Mouse (Mus musculus) myocyte (in vitro differentiated cells): Measurements from ENCODE around the gene Abca7. TPM values are rescaled to one million over a fixed set of nuclear protein-coding genes. Genes with fewer than 3 reads are reported as not detected.
A peak's percentile ranks its signal among the peaks of the same experiment; 100 is the strongest.

ENCODE experiments used
- H3K27me3 ChIP-seq: one replicate; pipeline ENCODE4 v1.6.1; 2011; ENCODE audit not compliant: control insufficient read depth, insufficient read depth, insufficient read length
- H3K36me3 ChIP-seq: one replicate; pipeline ENCODE4 v1.6.1; 2011; ENCODE audit not compliant: control insufficient read depth, insufficient read depth
- H3K4me2 ChIP-seq: one replicate; pipeline ENCODE4 v1.6.1; 2011; ENCODE audit warnings: low read depth, control low read depth
- H3K4me3 ChIP-seq: one replicate; pipeline ENCODE4 v1.5.1; 2011; ENCODE audit warnings: mild to moderate bottlenecking, control low read depth, moderate library complexity
- H3K79me2 ChIP-seq: one replicate; pipeline ENCODE4 v1.6.1; 2011; ENCODE audit not compliant: control insufficient read depth, insufficient read depth
- H3ac ChIP-seq: one replicate; pipeline ENCODE4 v1.6.1; 2011; ENCODE audit not compliant: control insufficient read depth, insufficient read length
- CEBPB ChIP-seq: IDR thresholded peaks from 2 replicates; pipeline ENCODE4 v1.6.1; 2011; ENCODE audit warnings: mild to moderate bottlenecking, moderate library complexity; ENCODE audit not compliant: poor library complexity, insufficient read depth, severe bottlenecking
- E2F4 ChIP-seq: IDR thresholded peaks from one replicate; pipeline ENCODE4 v1.6.1; 2011; ENCODE audit warnings: mild to moderate bottlenecking, control low read depth, moderate library complexity; ENCODE audit not compliant: insufficient read depth
- MAX ChIP-seq: IDR thresholded peaks from one replicate; pipeline ENCODE4 v1.6.1; 2011; ENCODE audit warnings: low read depth, mild to moderate bottlenecking, control low read depth
- MYOD1 ChIP-seq, 3 experiments: IDR thresholded peaks; one replicate each; pipeline ENCODE4 v1.6.1; 2011; ENCODE audit warnings: control low read depth in 2 of 3, low read depth in 2 of 3, mild to moderate bottlenecking in 2 of 3, moderate library complexity in 1 of 3; ENCODE audit not compliant: insufficient read length in 2 of 3, control insufficient read depth in 1 of 3
- MYOG ChIP-seq, 3 experiments: IDR thresholded peaks; one replicate each; pipeline ENCODE4 v1.6.1; 2011; ENCODE audit warnings: control low read depth in 2 of 3, low read depth in 2 of 3, mild to moderate bottlenecking in 2 of 3; ENCODE audit not compliant: insufficient read length in 2 of 3, control insufficient read depth in 1 of 3, insufficient read depth in 1 of 3
- POLR2A ChIP-seq: IDR thresholded peaks from one replicate; pipeline ENCODE4 v1.6.1; 2011; ENCODE audit warnings: low read depth, mild to moderate bottlenecking, control low read depth, moderate library complexity; ENCODE audit not compliant: insufficient read length
- POLR2AphosphoS2 ChIP-seq: IDR thresholded peaks from one replicate; pipeline ENCODE4 v1.6.1; 2011; ENCODE audit warnings: low read depth, control low read depth; ENCODE audit not compliant: insufficient read length
- REST ChIP-seq: IDR thresholded peaks from one replicate; pipeline ENCODE4 v1.6.1; 2011; ENCODE audit warnings: mild to moderate bottlenecking, control low read depth, moderate library complexity; ENCODE audit not compliant: insufficient read depth, insufficient read length
- SRF ChIP-seq: IDR thresholded peaks from one replicate; pipeline ENCODE4 v1.6.1; 2011; ENCODE audit warnings: low read depth; ENCODE audit not compliant: control insufficient read depth, insufficient read length
- TCF12 ChIP-seq: IDR thresholded peaks from one replicate; pipeline ENCODE4 v1.6.1; 2011; ENCODE audit warnings: mild to moderate bottlenecking, control low read depth; ENCODE audit not compliant: poor library complexity, insufficient read depth, severe bottlenecking
- TCF3 ChIP-seq: IDR thresholded peaks from one replicate; pipeline ENCODE4 v1.6.1; 2011; ENCODE audit warnings: low read depth, control low read depth; ENCODE audit not compliant: insufficient read length
- USF1 ChIP-seq: IDR thresholded peaks from one replicate; pipeline ENCODE4 v1.6.1; 2011; ENCODE audit warnings: low read depth, mild to moderate bottlenecking, control low read depth, moderate library complexity
- polyA plus RNA-seq: library from polyadenylated mRNA; unstranded; fragments of >200 nt; fragmentation: generic; extraction: Trizol; gene quantifications from one replicate; pipeline ENCODE4 v1.2.1, GENCODE M21; 2012; ENCODE audit warnings: missing spikeins

Gene Abca7
- polyA plus RNA-seq, 1 experiment: 15.6 TPM

GRCm38 (mm10) chr10:80030191-80030590 is 33.9 kb downstream of the Abca7 start:
- Histone ChIP-seq H3K79me2 (no peaks in the 10 kb centered on the region), H3K27me3 (no peaks in the 10 kb centered on the region), H3K36me3 (no peaks in the 10 kb centered on the region), H3K4me2 (no peak overlapping the region), H3ac (no peak overlapping the region), H3K4me3 (no peak overlapping the region)
- no peak for TF ChIP-seq CEBPB
- TF ChIP-seq POLR2A: no peak
- no peak for TF ChIP-seq MYOG (IDR thresholded peaks at IDR 0.05; ENCODE audit: control insufficient read depth in 1 of 3, insufficient read depth in 1 of 3, insufficient read length in 2 of 3, low read depth in 2 of 3)
- TF ChIP-seq TCF12: no peak
- no peak for TF ChIP-seq E2F4
- TF ChIP-seq TCF3: no peak
- no peak for TF ChIP-seq REST
- TF ChIP-seq MYOD1 (IDR thresholded peaks at IDR 0.05; ENCODE audit: control insufficient read depth in 1 of 3, insufficient read length in 2 of 3, low read depth in 2 of 3): no peak
- TF ChIP-seq MAX: no peak
- TF ChIP-seq USF1: no peak
- TF ChIP-seq SRF: no peak
- no peak for TF ChIP-seq POLR2AphosphoS2

DNA sequence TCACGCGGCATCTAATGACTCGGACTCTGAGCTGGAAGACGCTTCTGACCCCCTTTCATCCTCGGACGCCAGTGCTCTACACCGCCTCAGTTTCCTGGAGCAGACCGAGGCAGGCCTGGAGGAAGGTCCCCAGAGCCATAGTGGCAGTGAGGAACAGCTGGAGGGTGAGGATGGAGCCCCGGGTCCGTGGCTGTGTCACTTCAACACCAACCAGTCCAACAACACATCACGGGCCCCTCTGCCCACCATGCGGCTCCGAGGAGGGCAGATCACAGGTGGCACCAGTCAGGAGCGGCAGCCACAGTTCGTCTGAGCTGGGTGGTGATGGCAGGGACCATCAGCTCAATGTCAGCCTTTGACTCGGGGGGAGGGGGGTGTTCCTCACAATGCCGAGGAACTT is 34.4 kb downstream of the Abca7 start:
- H3K79me2 ChIP-seq: no peaks in the 10 kb centered on the region
- H3K36me3 ChIP-seq: no peaks in the 10 kb centered on the region
- H3K4me3 ChIP-seq: no peak overlapping the region
- H3K27me3 ChIP-seq: no peaks in the 10 kb centered on the region
- no peak overlapping the region for H3K4me2 ChIP-seq
- no peak overlapping the region for H3ac ChIP-seq
- no peak for TF ChIP-seq TCF3
- no peak for TF ChIP-seq TCF12
- TF ChIP-seq MAX: no peak
- no peak for TF ChIP-seq CEBPB
- no peak for TF ChIP-seq POLR2A
- TF ChIP-seq MYOG (IDR thresholded peaks at IDR 0.05; ENCODE audit: control insufficient read depth in 1 of 3, insufficient read depth in 1 of 3, insufficient read length in 2 of 3, low read depth in 2 of 3): no peak
- no peak for TF ChIP-seq POLR2AphosphoS2
- no peak for TF ChIP-seq SRF
- no peak for TF ChIP-seq MYOD1 (IDR thresholded peaks at IDR 0.05; ENCODE audit: control insufficient read depth in 1 of 3, insufficient read length in 2 of 3, low read depth in 2 of 3)
- no peak for TF ChIP-seq USF1
- no peak for TF ChIP-seq E2F4
- no peak for TF ChIP-seq REST

- peak; percentile 46 for TF ChIP-seq POLR2AphosphoS2
- no peak for TF ChIP-seq E2F4
- no peak for TF ChIP-seq TCF3
- TF ChIP-seq POLR2A: no peak
- peaks cover 4% of the 10 kb centered on the region for H3K79me2 ChIP-seq
- H3K36me3 ChIP-seq: no peaks in the 10 kb centered on the region
- no peak overlapping the region for H3ac ChIP-seq
- no peaks in the 10 kb centered on the region for H3K27me3 ChIP-seq
- H3K4me2 ChIP-seq: peak overlapping the region; percentile 75
- H3K4me3 ChIP-seq: no peak overlapping the region
Measured at GRCm38 (mm10) chr10:80032799-80033480, 36.6 kb downstream of the Abca7 start.

DNA sequence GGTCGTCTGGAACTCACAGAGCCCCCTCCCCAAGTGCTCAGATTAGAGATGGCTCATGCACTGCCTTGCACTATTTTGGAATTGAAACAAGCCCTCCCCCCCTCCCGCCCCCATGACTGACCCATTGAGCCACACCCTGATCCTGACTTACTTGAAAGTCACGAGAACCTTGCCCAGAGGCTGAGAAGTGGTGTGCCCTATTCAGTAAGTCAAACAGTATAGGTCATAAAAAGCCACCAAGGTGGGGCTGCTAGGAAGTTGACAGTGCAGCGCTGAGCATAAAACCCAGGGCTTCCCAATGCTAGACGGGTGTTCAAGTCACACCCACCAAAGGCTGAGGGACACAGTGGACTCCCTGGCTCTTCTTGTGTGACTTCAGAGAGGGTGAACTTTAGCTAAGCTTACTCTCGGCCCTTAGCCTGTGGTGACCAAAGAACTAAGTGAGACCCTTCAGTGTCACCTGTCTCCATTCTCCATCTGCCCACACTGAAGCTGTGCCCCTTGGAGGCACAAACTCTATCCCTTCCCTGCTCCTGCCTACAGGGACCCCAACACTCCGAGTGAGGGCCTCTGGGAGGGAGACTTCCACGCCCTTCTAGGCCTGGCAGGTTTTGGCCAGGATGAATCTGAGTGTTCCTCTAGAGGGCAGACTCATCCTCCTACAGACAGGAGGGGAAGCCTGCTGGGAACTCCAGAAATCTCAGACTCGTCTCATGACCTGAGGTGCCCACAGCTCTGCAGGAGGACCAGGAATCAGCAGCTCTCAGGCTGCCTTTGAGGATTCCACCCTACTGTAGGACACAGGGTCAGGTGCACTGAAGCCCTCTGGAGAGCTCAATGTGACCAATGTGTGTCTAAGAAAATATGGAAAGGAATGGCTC is 37.5 kb downstream of the Abca7 start:
- Histone ChIP-seq H3K79me2 (peaks cover 11% of the 10 kb centered on the region), H3K4me3 (no peak overlapping the region), H3K27me3 (no peaks in the 10 kb centered on the region), H3K4me2 (peak overlapping the region; percentile 75), H3ac (no peak overlapping the region), H3K36me3 (no peaks in the 10 kb centered on the region)
- TF ChIP-seq POLR2AphosphoS2 (peak; percentile 67), MAX (no peak), SRF (no peak)

GRCm38 (mm10) chr10:80035148-80035547 is 38.9 kb downstream of the Abca7 start:
- no peak for TF ChIP-seq E2F4
- peak; percentile 27 for TF ChIP-seq POLR2A
- TF ChIP-seq MAX: no peak
- no peak for TF ChIP-seq POLR2AphosphoS2
- H3K4me3 ChIP-seq: no peak overlapping the region

More at GRCm38 (mm10) chr10:80035148-80035547, 38.9 kb downstream of the Abca7 start:
- H3K4me2 ChIP-seq: no peak overlapping the region
- no peaks in the 10 kb centered on the region for H3K36me3 ChIP-seq
- H3K27me3 ChIP-seq: no peaks in the 10 kb centered on the region
- H3K79me2 ChIP-seq: peaks cover 18% of the 10 kb centered on the region
- H3ac ChIP-seq: no peak overlapping the region
